Mouse (Mus musculus): ENCODE results near the gene Casp6. TPM values are rescaled to one million over a fixed set of nuclear protein-coding genes. Genes with fewer than 3 reads are reported as not detected.

Casp6 gene
- 10 to 100 TPM; 55.2 to 62.2 (median 60.7) TPM for polyA plus RNA-seq (2017; shearing (Covaris generic))

GRCm38 (mm10) chr3:129901271-129901809 is at the start of gene Casp6:
Gene Casp6 (plus strand): TSS chr3:129901425.
- peak; percentile 98 for ATAC-seq

DNA sequence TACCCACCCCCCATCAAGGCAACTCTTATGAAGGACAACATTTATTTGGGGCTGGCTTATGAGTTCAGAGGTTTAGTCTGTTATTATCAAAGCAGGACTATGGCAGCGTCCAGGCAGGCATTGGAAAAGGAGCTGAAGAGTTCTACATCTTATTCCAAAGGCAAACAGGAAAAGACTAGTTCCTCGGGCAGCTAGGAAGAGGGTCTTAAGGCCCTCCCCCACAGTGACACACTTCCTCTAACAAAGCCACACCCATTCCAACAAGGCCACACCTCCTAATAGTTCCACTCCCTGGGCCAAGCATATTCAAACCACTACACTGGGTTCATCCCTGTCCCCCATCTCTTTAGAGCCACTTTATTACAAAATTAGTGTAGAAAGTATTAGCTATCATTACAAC is 38.6 kb upstream of the Casp6 start:
- ATAC-seq: no peak

DNA sequence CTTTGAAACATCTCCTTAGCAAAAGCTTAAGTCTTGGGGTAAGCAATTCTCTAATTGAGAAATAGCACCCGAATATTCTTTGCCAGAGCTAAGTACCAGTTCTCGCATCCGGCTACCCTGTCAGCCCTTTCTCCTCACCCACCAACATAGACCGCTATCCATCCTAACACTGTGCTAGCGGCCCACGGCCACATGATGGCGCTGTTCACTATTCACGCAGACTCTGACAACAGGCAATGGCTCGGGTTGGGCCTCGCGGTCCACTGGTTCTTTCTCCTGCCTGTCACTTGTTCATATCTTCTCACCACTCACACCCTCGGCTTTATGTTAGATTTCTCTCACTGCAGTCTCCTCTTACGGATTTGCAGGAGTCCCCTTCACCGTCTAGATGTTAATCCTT is 37.5 kb upstream of the Casp6 start:
- ATAC-seq: peak; percentile 46

DNA sequence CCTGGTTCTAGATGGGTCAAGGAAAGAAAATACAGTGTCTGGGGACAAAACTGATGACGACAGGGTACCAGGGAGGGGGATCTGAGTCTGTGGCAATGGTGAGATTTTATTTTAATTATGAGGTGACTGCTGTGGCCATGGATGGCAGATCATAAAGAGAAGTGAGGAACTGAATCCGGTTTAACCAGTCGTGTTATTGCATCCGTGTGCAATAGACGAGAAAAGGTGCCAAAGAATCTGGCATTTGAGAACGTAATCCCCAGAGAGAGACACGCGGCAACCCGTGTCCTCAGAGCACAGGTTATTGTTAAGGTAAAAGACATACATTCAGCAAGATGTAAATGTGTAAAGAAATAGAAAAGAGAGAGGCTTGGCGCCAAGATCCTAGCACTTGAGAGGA is 23.9 kb upstream of the Casp6 start:
- ATAC-seq: no peak

DNA sequence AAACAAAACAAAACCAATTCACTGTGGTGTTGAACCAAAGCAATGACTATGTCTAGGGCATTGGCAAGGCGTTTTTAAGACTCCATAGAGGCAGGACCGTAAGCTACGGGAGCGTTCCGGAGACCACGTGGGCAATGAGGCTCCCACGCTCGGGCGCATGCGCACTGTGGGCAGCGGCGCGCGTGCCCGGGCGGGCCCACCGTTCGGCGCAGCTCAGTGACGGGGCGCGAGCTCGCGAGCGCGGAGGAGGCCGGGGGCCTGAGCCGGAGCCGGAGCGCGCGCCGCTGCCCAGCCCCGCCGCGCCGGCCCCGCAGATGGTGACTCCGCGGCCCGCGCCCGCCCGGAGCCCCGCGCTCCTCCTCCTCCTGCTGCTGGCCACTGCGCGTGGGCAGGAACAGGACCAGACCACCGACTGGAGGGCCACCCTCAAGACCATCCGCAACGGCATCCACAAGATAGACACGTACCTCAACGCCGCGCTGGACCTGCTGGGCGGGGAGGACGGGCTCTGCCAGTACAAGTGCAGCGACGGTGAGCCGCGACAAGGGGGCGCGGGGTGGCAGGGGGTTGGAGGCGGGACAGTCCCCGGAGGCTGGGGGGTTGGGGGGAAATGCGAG is 22.7 kb upstream of the Casp6 start, which contains the start of gene Pla2g12a:
Gene Pla2g12a (plus strand): TSS at position 202 of the 617 bp plus-strand sequence.
- ATAC-seq: peak; percentile 84

- peak; percentile 2 for ATAC-seq
Observed at GRCm38 (mm10) chr3:129879131-129879757, 22.0 kb upstream of the Casp6 start.

DNA sequence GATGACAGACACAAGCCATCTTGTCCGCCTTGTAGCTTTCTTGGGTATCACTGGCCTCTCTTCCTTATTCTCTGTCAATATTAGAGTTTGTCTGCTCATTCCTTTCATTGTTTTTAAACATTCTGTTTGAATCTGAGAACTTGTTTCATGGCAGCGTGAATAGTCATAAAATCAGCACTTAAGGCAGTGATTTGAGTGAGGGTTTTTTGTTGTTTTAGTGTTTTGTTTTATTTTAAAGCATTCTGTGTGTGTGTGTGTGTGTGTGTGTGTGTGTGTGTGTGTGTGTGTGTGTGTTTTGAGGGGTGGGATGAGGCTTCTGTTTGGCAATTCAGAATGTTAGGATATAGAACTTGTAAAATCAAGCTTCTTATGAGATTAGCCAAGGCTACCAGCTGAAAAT is 21.3 kb upstream of the Casp6 start:
- ATAC-seq: no peak

GRCm38 (mm10) chr3:129880925-129881593 is 20.2 kb upstream of the Casp6 start:
- ATAC-seq: no peak

DNA sequence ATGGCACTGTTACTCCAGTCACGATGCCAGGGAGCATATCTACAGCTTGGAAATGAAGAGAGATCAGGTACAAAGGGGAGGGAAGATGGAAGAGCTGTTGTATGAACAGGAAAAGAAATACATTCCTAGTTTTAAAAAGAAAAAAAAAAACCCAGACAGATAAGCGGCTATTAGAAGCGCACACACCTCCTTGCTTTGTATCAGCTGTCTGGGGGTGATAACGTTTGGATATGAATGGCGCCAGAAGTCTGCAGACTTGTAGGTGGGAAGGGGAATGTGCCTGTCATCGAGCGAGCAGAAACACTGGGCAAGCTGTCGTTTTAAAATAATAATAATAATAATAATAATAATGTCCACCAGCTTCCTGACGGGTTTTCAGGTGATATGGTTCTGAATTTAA is 15.6 kb upstream of the Casp6 start:
- no peak for ATAC-seq

- no peak for ATAC-seq
Observed at GRCm38 (mm10) chr3:129886430-129886829, 14.8 kb upstream of the Casp6 start.

DNA sequence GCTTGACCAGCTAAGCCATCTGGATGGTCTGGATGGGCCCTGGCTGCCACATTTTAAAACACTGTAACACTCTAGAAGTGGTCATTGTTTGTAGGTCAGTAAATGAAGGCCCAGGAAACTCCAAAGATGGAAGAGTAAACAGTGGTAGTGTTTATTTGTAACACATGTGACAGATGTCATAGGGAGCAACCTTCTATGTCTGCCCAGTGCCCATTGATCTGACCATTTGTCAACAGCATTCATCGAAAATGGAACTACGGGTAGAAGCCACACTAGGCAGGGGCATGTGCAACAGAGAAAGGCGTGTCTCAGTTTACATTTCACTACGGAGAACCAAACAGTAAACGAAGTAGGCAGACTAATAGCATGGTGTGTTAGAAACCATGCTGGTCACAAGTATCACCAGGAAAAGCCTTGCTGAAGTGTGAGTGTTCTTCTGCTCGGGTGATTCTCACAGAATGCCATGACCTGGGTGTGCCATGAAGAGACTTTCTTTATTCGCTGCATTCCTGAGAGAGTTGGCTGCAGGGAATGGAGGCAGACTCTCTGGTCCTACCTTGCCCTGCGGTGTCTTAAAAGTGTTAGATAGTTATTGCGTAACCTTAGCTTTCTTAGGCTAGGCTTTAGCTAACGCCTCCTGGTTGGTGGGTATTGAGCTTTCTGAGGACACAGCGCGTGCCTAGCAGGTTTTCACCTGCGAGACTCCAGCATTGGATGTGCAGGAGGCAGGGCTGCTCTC is 13.3 kb upstream of the Casp6 start:
- no peak for ATAC-seq

DNA sequence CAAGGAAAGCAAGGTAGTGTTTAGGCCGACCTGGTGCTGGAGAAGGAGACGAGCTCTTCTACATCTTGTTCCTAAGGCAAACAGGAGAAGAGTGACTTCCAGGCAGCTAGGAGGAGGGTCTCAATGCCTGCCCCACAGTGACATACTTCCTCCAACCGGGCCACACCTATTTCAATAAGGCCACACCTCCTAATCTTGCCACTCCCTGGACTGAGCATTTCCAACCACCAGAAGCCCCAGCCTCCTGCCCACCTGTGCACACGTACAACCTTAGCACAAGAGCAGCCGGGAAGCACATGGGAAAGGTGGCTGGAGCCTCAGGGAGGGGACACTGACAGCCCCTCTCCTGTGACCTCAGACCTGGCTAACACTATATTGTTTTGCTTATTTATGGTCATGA is 9.2 kb upstream of the Casp6 start:
- no peak for ATAC-seq

DNA sequence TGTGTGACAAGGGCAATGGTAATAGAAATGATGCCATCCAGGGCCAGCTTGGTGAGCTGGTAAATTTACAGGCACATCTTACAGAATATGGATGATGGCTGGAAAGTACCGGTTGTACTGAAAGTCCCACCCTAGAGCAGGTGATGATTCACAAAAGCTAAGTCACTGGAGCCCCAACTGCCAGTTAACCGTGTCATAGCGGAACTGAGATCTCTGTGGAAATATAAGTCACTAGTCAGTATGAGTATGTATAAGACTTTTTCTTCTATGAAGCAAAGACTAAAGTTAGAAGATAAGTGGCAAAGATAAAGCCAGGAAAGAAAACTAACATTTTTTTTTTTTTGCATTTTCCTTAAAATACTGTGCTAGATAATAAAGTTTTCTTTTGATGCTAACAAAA is 8.1 kb upstream of the Casp6 start:
- ATAC-seq: no peak

- ATAC-seq: no peak
Observed at GRCm38 (mm10) chr3:129896591-129896990, 4.6 kb upstream of the Casp6 start.

GRCm38 (mm10) chr3:129898886-129899285 is 2.3 kb upstream of the Casp6 start:
- no peak for ATAC-seq

DNA sequence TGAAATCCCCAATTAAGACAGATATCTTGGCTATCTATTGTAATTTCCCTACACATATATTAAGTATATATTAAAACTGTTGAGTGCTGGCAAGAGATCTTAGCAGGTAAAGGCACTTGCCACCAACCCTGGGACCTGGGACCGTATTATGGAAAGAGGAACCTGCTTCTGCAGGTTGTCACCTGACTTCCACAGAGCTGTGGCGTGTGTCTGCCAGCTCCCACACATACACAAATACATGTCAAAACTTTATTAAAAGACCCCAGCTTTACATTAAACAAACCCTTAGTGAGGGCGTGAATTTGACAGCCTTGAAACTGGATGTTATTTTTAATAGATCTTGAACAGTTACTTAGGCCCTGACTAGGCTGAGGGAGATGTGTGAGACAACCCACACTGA is 2.1 kb downstream of the Casp6 start:
- no peak for ATAC-seq

DNA sequence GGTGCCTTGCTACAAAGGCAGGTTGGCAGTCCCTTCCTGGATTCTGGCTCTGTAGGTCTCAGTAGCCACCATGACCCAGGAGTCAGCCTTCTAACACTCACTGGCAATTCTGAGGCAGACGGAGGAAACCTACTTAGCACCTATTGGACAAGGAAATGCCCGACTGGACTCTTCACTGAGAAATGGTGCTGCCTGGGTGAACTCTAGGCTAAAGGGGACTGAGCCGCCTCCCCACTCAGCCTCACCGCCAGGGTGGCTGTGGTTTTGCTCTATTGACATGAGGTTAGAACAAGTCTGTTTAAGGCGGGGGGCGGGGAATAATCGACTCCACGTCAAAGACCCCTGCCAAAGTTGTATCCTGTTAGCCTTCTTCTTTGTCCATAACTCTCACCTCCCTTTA is 2.6 kb downstream of the Casp6 start:
- ATAC-seq: no peak

- no peak for ATAC-seq
Observed at GRCm38 (mm10) chr3:129904381-129905132, 3.3 kb downstream of the Casp6 start.

- ATAC-seq: no peak
Observed at GRCm38 (mm10) chr3:129912025-129912424, 10.8 kb downstream of the Casp6 start.

DNA sequence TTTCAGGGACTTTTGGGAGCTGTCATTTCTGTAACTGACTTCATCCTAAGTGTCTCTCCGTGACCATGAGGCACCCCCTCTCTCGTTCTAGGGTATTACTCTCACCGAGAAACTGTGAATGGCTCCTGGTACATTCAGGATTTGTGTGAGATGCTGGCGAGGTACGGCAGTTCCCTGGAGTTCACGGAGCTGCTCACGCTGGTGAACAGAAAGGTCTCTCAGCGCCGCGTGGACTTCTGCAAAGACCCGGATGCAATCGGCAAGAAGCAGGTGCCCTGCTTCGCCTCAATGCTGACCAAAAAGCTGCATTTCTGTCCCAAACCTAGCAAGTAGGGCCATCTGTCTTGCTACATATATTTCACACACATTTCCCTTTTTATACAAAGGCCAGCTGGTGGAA is 12.0 kb downstream of the Casp6 start:
- no peak for ATAC-seq

- ATAC-seq: no peak
Observed at GRCm38 (mm10) chr3:129917424-129917823, 16.2 kb downstream of the Casp6 start.

DNA sequence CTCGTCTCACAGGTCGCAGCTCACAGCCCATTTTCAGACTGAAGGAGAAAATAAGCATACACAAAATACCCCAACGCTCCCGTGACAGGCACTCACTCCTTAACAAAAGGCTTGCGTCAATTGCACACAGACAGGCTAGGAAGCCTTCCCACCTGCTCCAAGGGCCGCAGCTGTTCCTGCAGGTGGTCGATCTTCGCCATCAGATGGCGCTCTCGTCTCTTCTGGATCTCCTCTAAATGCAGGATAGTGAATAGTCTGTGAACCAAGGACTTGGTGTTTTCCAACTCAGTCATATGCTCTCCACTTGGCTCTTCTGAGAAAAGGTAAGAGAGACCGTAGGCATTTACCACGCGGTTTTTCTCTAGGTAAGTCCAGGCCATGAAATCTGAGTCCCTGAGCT is 17.2 kb downstream of the Casp6 start:
- ATAC-seq: peak; percentile 73
